Mouse (Mus musculus) spleen, postnatal 36 days (tissue): ENCODE data around the gene Fbrs.
"Not testable (repeated sequence)": the region's sequence is repeated elsewhere in the genome, so short reads cannot be mapped to it uniquely, and the experiment has no call there.

Experiments used
- DNase-seq, 2 experiments: peaks; one replicate each; pipeline ENCODE4 v3.0.0; 2022; ENCODE audit warnings: low spot score in 2 of 2, mixed read lengths in 1 of 2

The Fbrs gene

GRCm38 (mm10) chr7:127476336-127476735 lies 2.7 kb upstream of the Fbrs start:
- DNase-seq: no peak

GRCm38 (mm10) chr7:127476855-127477254 lies 2.1 kb upstream of the Fbrs start:
- no peak for DNase-seq

- DNase-seq: peak; percentile 100
Observed at GRCm38 (mm10) chr7:127477687-127478634, 1.0 kb upstream of the Fbrs start.

GRCm38 (mm10) chr7:127479318-127480225 lies 573 bp downstream of the Fbrs start:
- peak; percentile 40 to 60 for DNase-seq

GRCm38 (mm10) chr7:127480321-127480720 lies 1.3 kb downstream of the Fbrs start:
- peak; percentile 82 to 86 for DNase-seq

GRCm38 (mm10) chr7:127485416-127485815 lies 6.4 kb downstream of the Fbrs start:
- DNase-seq: no peak

- not testable (repeated sequence) for DNase-seq
Observed at GRCm38 (mm10) chr7:127488364-127488763, 9.4 kb downstream of the Fbrs start.

- no peak for DNase-seq
Observed at GRCm38 (mm10) chr7:127489982-127490381, 11.0 kb downstream of the Fbrs start.

- no peak for DNase-seq
Observed at GRCm38 (mm10) chr7:127491846-127492245, 12.8 kb downstream of the Fbrs start.

GRCm38 (mm10) chr7:127494648-127495047 lies 15.6 kb downstream of the Fbrs start:
- DNase-seq: no peak

GRCm38 (mm10) chr7:127497382-127497781 lies 18.4 kb downstream of the Fbrs start:
- DNase-seq: no peak

- DNase-seq: peak; percentile 57 to 63
Observed at GRCm38 (mm10) chr7:127498407-127498806, 19.4 kb downstream of the Fbrs start.

- no peak for DNase-seq
Observed at GRCm38 (mm10) chr7:127508291-127508690, 29.3 kb downstream of the Fbrs start.

- not testable (repeated sequence) for DNase-seq
Observed at GRCm38 (mm10) chr7:127509830-127510229, 30.8 kb downstream of the Fbrs start.

- no peak for DNase-seq
Observed at GRCm38 (mm10) chr7:127511241-127511640, 32.2 kb downstream of the Fbrs start.

- DNase-seq: peak; percentile 98
Observed at GRCm38 (mm10) chr7:127511808-127512230, 32.8 kb downstream of the Fbrs start, which contains the start of gene Srcap. TSS of gene Srcap (plus strand) at chr7:127511983.

- DNase-seq: peak; percentile 92 to 94
Observed at GRCm38 (mm10) chr7:127512231-127513015, 33.4 kb downstream of the Fbrs start.

GRCm38 (mm10) chr7:127513016-127513390 lies 34.0 kb downstream of the Fbrs start:
- peak; percentile 33 to 44 for DNase-seq

- DNase-seq: no peak
Observed at GRCm38 (mm10) chr7:127513781-127514180, 34.8 kb downstream of the Fbrs start.

- no peak for DNase-seq
Observed at GRCm38 (mm10) chr7:127515846-127516245, 36.8 kb downstream of the Fbrs start.

- no peak for DNase-seq
Observed at GRCm38 (mm10) chr7:127516344-127516743, 37.3 kb downstream of the Fbrs start.
